Mouse (Mus musculus) liver, embryonic 11.5 days (tissue): ENCODE data around the gene Rbm5. TPM values are rescaled to one million over a fixed set of nuclear protein-coding genes. Genes with fewer than 3 reads are reported as not detected.
A peak's percentile ranks its signal among the peaks of the same experiment; 100 is the strongest.

Experiments used
- ATAC-seq: fragments of 200-750 bp; cut with Nextera tagmentation; replicated peaks from 2 replicates; pipeline ENCODE4 v1.8.0; 2017; ENCODE audit warnings: moderate number of reproducible peaks, mild to moderate bottlenecking, moderate TSS enrichment, moderate library complexity; ENCODE audit not compliant: low FRiP score
- DNase-seq: peaks from one replicate; pipeline ENCODE4 v3.0.0-alpha.2; 2017; ENCODE audit warnings: low spot score
- H3K27ac ChIP-seq: fragments of 300-500 bp; sonication (generic); 2 replicates; pipeline ENCODE4 v1.5.1; 2014; ENCODE audit warnings: mild to moderate bottlenecking, low read depth, low read length, control low read depth
- H3K27me3 ChIP-seq: fragments of 300-500 bp; sonication (generic); replicated peaks from 2 replicates; pipeline ENCODE4 v1.6.1; 2014; ENCODE audit warnings: low read length, mixed read lengths; ENCODE audit not compliant: control insufficient read depth, insufficient read depth
- H3K36me3 ChIP-seq: fragments of 300-500 bp; sonication (generic); 2 replicates; pipeline ENCODE4 v1.6.1; 2014; ENCODE audit warnings: mild to moderate bottlenecking, low read length, moderate library complexity, mixed read lengths; ENCODE audit not compliant: control insufficient read depth, insufficient read depth
- H3K4me1 ChIP-seq: fragments of 300-500 bp; sonication (generic); replicated peaks from 2 replicates; pipeline ENCODE4 v1.6.1; 2014; ENCODE audit warnings: low read length, mixed read lengths; ENCODE audit not compliant: control insufficient read depth, insufficient read depth
- H3K4me2 ChIP-seq: fragments of 300-500 bp; sonication (generic); 2 replicates; pipeline ENCODE4 v1.6.1; 2014; ENCODE audit warnings: mild to moderate bottlenecking, control low read depth, moderate library complexity
- H3K4me3 ChIP-seq: fragments of 300-500 bp; sonication (generic); 2 replicates; pipeline ENCODE4 v1.5.1; 2014; ENCODE audit warnings: low read depth, low read length, control low read depth
- H3K9ac ChIP-seq: fragments of 300-500 bp; sonication (generic); 2 replicates; pipeline ENCODE4 v1.6.1; 2014; ENCODE audit warnings: low read depth, low read length, control low read depth
- H3K9me3 ChIP-seq: fragments of 300-500 bp; sonication (generic); 2 replicates; pipeline ENCODE4 v1.6.1; 2016; ENCODE audit warnings: low read length, inconsistent platforms, mixed read lengths; ENCODE audit not compliant: control insufficient read depth
- WGBS: fragments of 180-500 bp; shearing (Covaris S2); extraction: QIAGEN DNeasy Blood & Tissue Kit; methylation state at CpG from one replicate; pipeline ENCODE4 v1.1.7; 2014; 5-methylcytosine and 5-hydroxymethylcytosine counted together
- polyA plus RNA-seq: library from polyadenylated mRNA; unstranded; fragments of >200 nt; fragmentation: Nextera tagmentation; extraction: Ambion mirVana; gene quantifications from 2 replicates; pipeline ENCODE4 v1.2.1, GENCODE M21; 2014

The Rbm5 gene
- polyA plus RNA-seq, 1 experiment from 2014 or later: 123 TPM

- ATAC-seq: peak; percentile 2; the same call in 1 of the 2 replicates
- H3K27ac ChIP-seq: peak overlapping the region; percentile 43
- WGBS: 1% methylated on average over 55 of the region's 55 CpGs
Measured at GRCm38 (mm10) chr9:107709096-107709696, 61.6 kb downstream of the Rbm5 start.

GRCm38 (mm10) chr9:107708439-107709095 is 62.2 kb downstream of the Rbm5 start:
- ATAC-seq (no peak), DNase-seq (peak; percentile 49)
- no peaks in the 10 kb centered on the region for H3K36me3 ChIP-seq
- H3K27me3 ChIP-seq: peaks cover 70% of the 10 kb centered on the region
- peak overlapping the region; percentile 66 for H3K4me3 ChIP-seq
- peak overlapping the region; percentile 68 for H3K9ac ChIP-seq
- H3K9me3 ChIP-seq: no peaks in the 10 kb centered on the region
- no peak overlapping the region for H3K27ac ChIP-seq
- H3K4me1 ChIP-seq: peaks cover 45% of the 10 kb centered on the region
- peak overlapping the region; percentile 98 for H3K4me2 ChIP-seq
- 3% methylated on average over 21 of the region's 21 CpGs for WGBS

More at GRCm38 (mm10) chr9:107709096-107709696, 61.6 kb downstream of the Rbm5 start:
- H3K9ac ChIP-seq: peak overlapping the region; percentile 68
- H3K4me1 ChIP-seq: peaks cover 49% of the 10 kb centered on the region
- DNase-seq: peak; percentile 63
- peaks cover 70% of the 10 kb centered on the region for H3K27me3 ChIP-seq
- H3K36me3 ChIP-seq: no peaks in the 10 kb centered on the region
- H3K4me2 ChIP-seq: peak overlapping the region; percentile 98
- H3K9me3 ChIP-seq: no peaks in the 10 kb centered on the region
- peak overlapping the region; percentile 66 for H3K4me3 ChIP-seq

- WGBS: 5% methylated on average over 17 of the region's 17 CpGs
- DNase-seq (peak; percentile 52), ATAC-seq (no peak)
- Histone ChIP-seq H3K27me3 (peaks cover 67% of the 10 kb centered on the region), H3K4me2 (peak overlapping the region; percentile 98), H3K36me3 (no peaks in the 10 kb centered on the region), H3K4me3 (peak overlapping the region; percentile 66), H3K9me3 (no peaks in the 10 kb centered on the region), H3K4me1 (peaks cover 44% of the 10 kb centered on the region), H3K9ac (peak overlapping the region; percentile 6; the same call in 1 of the 2 replicates), H3K27ac (peak overlapping the region; percentile 72)
Measured at GRCm38 (mm10) chr9:107707701-107708438, 62.9 kb downstream of the Rbm5 start.

GRCm38 (mm10) chr9:107706781-107707211 is 64.0 kb downstream of the Rbm5 start:
- H3K4me2 ChIP-seq: peak overlapping the region; percentile 98
- H3K9me3 ChIP-seq: no peaks in the 10 kb centered on the region
- 5% methylated on average over 14 of the region's 14 CpGs for WGBS
- 0 out of 2 replicates have a peak overlapping the region, but pooled peaks have one; percentile 20 for H3K9ac ChIP-seq
- no peak for ATAC-seq
- peaks cover 51% of the 10 kb centered on the region for H3K4me1 ChIP-seq
- DNase-seq: no peak
- H3K27me3 ChIP-seq: peaks cover 64% of the 10 kb centered on the region
- no peaks in the 10 kb centered on the region for H3K36me3 ChIP-seq
- H3K27ac ChIP-seq: peak overlapping the region; percentile 72; the same call in 1 of the 2 replicates
- H3K4me3 ChIP-seq: peak overlapping the region; percentile 29

GRCm38 (mm10) chr9:107703337-107704122 is 67.3 kb downstream of the Rbm5 start:
- WGBS: 55% methylated on average over 14 of the region's 14 CpGs
- peaks cover 48% of the 10 kb centered on the region for H3K27me3 ChIP-seq
- H3K4me3 ChIP-seq: no peak overlapping the region
- no peaks in the 10 kb centered on the region for H3K9me3 ChIP-seq
- H3K36me3 ChIP-seq: no peaks in the 10 kb centered on the region
- peaks cover 45% of the 10 kb centered on the region for H3K4me1 ChIP-seq
- H3K4me2 ChIP-seq: no peak overlapping the region
- H3K9ac ChIP-seq: no peak overlapping the region
- no peak for DNase-seq
- H3K27ac ChIP-seq: no peak overlapping the region
- no peak for ATAC-seq

- ATAC-seq: no peak
Measured at GRCm38 (mm10) chr9:107702606-107703185, 68.1 kb downstream of the Rbm5 start.

GRCm38 (mm10) chr9:107701594-107701993 is 69.2 kb downstream of the Rbm5 start:
- DNase-seq (no peak), ATAC-seq (no peak)
- H3K4me1 ChIP-seq: peaks cover 53% of the 10 kb centered on the region

More at GRCm38 (mm10) chr9:107702606-107703185, 68.1 kb downstream of the Rbm5 start:
- no peak overlapping the region for H3K9ac ChIP-seq
- no peak overlapping the region for H3K4me2 ChIP-seq
- WGBS: 66% methylated on average over 3 of the region's 3 CpGs
- H3K27ac ChIP-seq: no peak overlapping the region
- H3K36me3 ChIP-seq: no peaks in the 10 kb centered on the region
- H3K4me3 ChIP-seq: no peak overlapping the region
- no peaks in the 10 kb centered on the region for H3K9me3 ChIP-seq
- peaks cover 42% of the 10 kb centered on the region for H3K27me3 ChIP-seq
- DNase-seq: no peak
- peaks cover 52% of the 10 kb centered on the region for H3K4me1 ChIP-seq

More at GRCm38 (mm10) chr9:107701594-107701993, 69.2 kb downstream of the Rbm5 start:
- no peaks in the 10 kb centered on the region for H3K36me3 ChIP-seq
- WGBS: 74% methylated on average over 12 of the region's 12 CpGs
- H3K9ac ChIP-seq: no peak overlapping the region
- peaks cover 31% of the 10 kb centered on the region for H3K27me3 ChIP-seq
- no peak overlapping the region for H3K4me2 ChIP-seq
- H3K9me3 ChIP-seq: no peaks in the 10 kb centered on the region
- no peak overlapping the region for H3K27ac ChIP-seq
- H3K4me3 ChIP-seq: no peak overlapping the region
